Mouse (Mus musculus) limb, embryonic 14.5 days (tissue): Measurements from ENCODE around the gene Casp2. TPM values are rescaled to one million over a fixed set of nuclear protein-coding genes. Genes with fewer than 3 reads are reported as not detected.

Experiments
- ATAC-seq: fragments of 200-750 bp; cut with Nextera tagmentation; 2 replicates; pipeline ENCODE4 v1.8.0; 2017; ENCODE audit warnings: low read depth, moderate number of reproducible peaks, moderate TSS enrichment; ENCODE audit not compliant: low FRiP score
- DNase-seq: peaks from one replicate; pipeline ENCODE4 v3.0.0-alpha.2; 2015; ENCODE audit warnings: low spot score
- H3K27ac ChIP-seq: fragments of 300-500 bp; sonication (generic); replicated peaks from 2 replicates; pipeline ENCODE4 v1.5.1; 2014; ENCODE audit warnings: low read depth, mild to moderate bottlenecking, low read length, moderate library complexity, mixed read lengths
- H3K27me3 ChIP-seq: fragments of 300-500 bp; sonication (generic); 2 replicates; pipeline ENCODE4 v1.6.1; 2014; ENCODE audit warnings: low read length, mixed read lengths; ENCODE audit not compliant: control insufficient read depth, insufficient read depth
- H3K36me3 ChIP-seq: fragments of 300-500 bp; sonication (generic); 2 replicates; pipeline ENCODE4 v1.6.1; 2014; ENCODE audit warnings: mild to moderate bottlenecking, low read length, moderate library complexity, mixed read lengths; ENCODE audit not compliant: control insufficient read depth, insufficient read depth
- H3K4me1 ChIP-seq: fragments of 300-500 bp; sonication (generic); 2 replicates; pipeline ENCODE4 v1.6.1; 2014; ENCODE audit warnings: antibody characterized with exemption, low read length, mixed read lengths; ENCODE audit not compliant: control insufficient read depth, insufficient read depth
- H3K4me2 ChIP-seq: fragments of 300-500 bp; sonication (generic); replicated peaks from 2 replicates; pipeline ENCODE4 v1.6.1; 2014; ENCODE audit warnings: low read depth, mild to moderate bottlenecking, low read length, moderate library complexity; ENCODE audit not compliant: severe bottlenecking
- H3K4me3 ChIP-seq: fragments of 300-500 bp; sonication (generic); replicated peaks from 2 replicates; pipeline ENCODE4 v1.5.1; 2014; ENCODE audit warnings: low read length
- H3K9ac ChIP-seq: fragments of 300-500 bp; sonication (generic); 2 replicates; pipeline ENCODE4 v1.6.1; 2014; ENCODE audit warnings: mild to moderate bottlenecking, low read depth, low read length, moderate library complexity; ENCODE audit not compliant: severe bottlenecking
- H3K9me3 ChIP-seq: fragments of 300-500 bp; sonication (generic); 2 replicates; pipeline ENCODE4 v1.6.1; 2016; ENCODE audit warnings: low read length; ENCODE audit not compliant: control insufficient read depth
- POLR2A ChIP-seq: fragments of 200-500 bp; IDR thresholded peaks from 2 replicates; pipeline ENCODE4 v1.8.0; 2012; ENCODE audit warnings: inconsistent platforms, mild to moderate bottlenecking, moderate library complexity, borderline replicate concordance; ENCODE audit not compliant: insufficient read depth, insufficient read length; ENCODE audit errors: extremely low read depth
- WGBS: fragments of 180-500 bp; shearing (Covaris S2); extraction: QIAGEN DNeasy Blood & Tissue Kit; methylation state at CpG from one replicate; pipeline ENCODE4 v1.1.7; 2014; 5-methylcytosine and 5-hydroxymethylcytosine counted together
- polyA plus RNA-seq, 2 experiments: library from polyadenylated mRNA; depleted of rRNA in 1 of 2; stranded (reverse) in 1 of 2; unstranded in 1 of 2; fragments of >200 nt; fragmentation: Nextera tagmentation in 1 of 2; extraction: Ambion mirVana in 1 of 2; gene quantifications; 2 replicates each; pipeline versions ENCODE4 v1.2.1 to v1.2.3; 2012 to 2014

The Casp2 gene
- polyA plus RNA-seq, 2 experiments: 53.3 to 78.1 TPM

- peaks cover 8% of the 10 kb centered on the region for H3K4me1 ChIP-seq
- WGBS: 16% methylated on average over 20 of the region's 20 CpGs
- H3K9ac ChIP-seq: 0 out of 2 replicates have a peak within 1 kb of the TSS, but pooled peaks have one; percentile 13
- no peak within 1 kb of the TSS for H3K27ac ChIP-seq
- TF ChIP-seq POLR2A: no peak
- ATAC-seq (no peak), DNase-seq (no peak)
- no peaks in the 10 kb centered on the region for H3K27me3 ChIP-seq
- H3K4me2 ChIP-seq: peak within 1 kb of the TSS; percentile 13; the same call in 1 of the 2 replicates
- no peaks in the 10 kb centered on the region for H3K36me3 ChIP-seq
- no peaks in the 10 kb centered on the region for H3K9me3 ChIP-seq
- peak within 1 kb of the TSS; percentile 6; the same call in 1 of the 2 replicates for H3K4me3 ChIP-seq
Measured at GRCm38 (mm10) chr6:42261524-42262170, 3.1 kb upstream of the Casp2 start, which contains the start of gene Tmem139. Gene Tmem139 (plus strand): TSS chr6:42261970.

GRCm38 (mm10) chr6:42265391-42266330, 876 bp downstream of the Casp2 start:
- WGBS: under 1% methylated on average over 21 of the region's 21 CpGs
- Histone ChIP-seq H3K27me3 (no peaks in the 10 kb centered on the region), H3K4me2 (peak overlapping the region; percentile 74), H3K4me1 (peaks cover 8% of the 10 kb centered on the region), H3K27ac (peak overlapping the region; percentile 85), H3K9me3 (no peaks in the 10 kb centered on the region), H3K9ac (peak overlapping the region; percentile 88), H3K36me3 (peaks cover 33% of the 10 kb centered on the region), H3K4me3 (peak overlapping the region; percentile 72)
- TF ChIP-seq POLR2A: no peak
- ATAC-seq: no peak
- peak; percentile 15 for DNase-seq

GRCm38 (mm10) chr6:42270817-42271216, 6.0 kb downstream of the Casp2 start:
- no peak for TF ChIP-seq POLR2A

GRCm38 (mm10) chr6:42276151-42276550, 11.4 kb downstream of the Casp2 start:
- H3K4me1 ChIP-seq: no peaks in the 10 kb centered on the region
- H3K36me3 ChIP-seq: peaks cover 87% of the 10 kb centered on the region
- no peak for ATAC-seq
- no peak overlapping the region for H3K4me3 ChIP-seq
- no peak overlapping the region for H3K4me2 ChIP-seq
- DNase-seq: no peak
- no peak for TF ChIP-seq POLR2A
- H3K9ac ChIP-seq: no peak overlapping the region
- no peaks in the 10 kb centered on the region for H3K9me3 ChIP-seq
- 39% methylated on average over 2 of the region's 2 CpGs for WGBS
- H3K27ac ChIP-seq: no peak overlapping the region
- no peaks in the 10 kb centered on the region for H3K27me3 ChIP-seq

More at GRCm38 (mm10) chr6:42270817-42271216, 6.0 kb downstream of the Casp2 start:
- peaks cover 6% of the 10 kb centered on the region for H3K4me1 ChIP-seq
- DNase-seq: no peak
- H3K4me2 ChIP-seq: no peak overlapping the region
- no peak overlapping the region for H3K4me3 ChIP-seq
- no peak for ATAC-seq
- H3K27me3 ChIP-seq: no peaks in the 10 kb centered on the region
- H3K27ac ChIP-seq: no peak overlapping the region
- no peak overlapping the region for H3K9ac ChIP-seq
- no peaks in the 10 kb centered on the region for H3K9me3 ChIP-seq
- peaks cover 73% of the 10 kb centered on the region for H3K36me3 ChIP-seq

GRCm38 (mm10) chr6:42282865-42283528, 18.2 kb downstream of the Casp2 start:
- no peaks in the 10 kb centered on the region for H3K27me3 ChIP-seq
- peaks cover 56% of the 10 kb centered on the region for H3K36me3 ChIP-seq
- H3K9ac ChIP-seq: no peak overlapping the region
- no peak overlapping the region for H3K4me3 ChIP-seq
- H3K4me1 ChIP-seq: no peaks in the 10 kb centered on the region; the same call in 1 of the 2 replicates
- DNase-seq (no peak), ATAC-seq (no peak)
- H3K27ac ChIP-seq: no peak overlapping the region
- 70% methylated on average over 5 of the region's 5 CpGs for WGBS
- no peak overlapping the region for H3K4me2 ChIP-seq
- no peak for TF ChIP-seq POLR2A
- H3K9me3 ChIP-seq: no peaks in the 10 kb centered on the region
